Comparison of ENCODE assay signal across 21 mouse cellular contexts in genomic region chr10:70125491-70125890, GRCm38 (mm10). TPM values are rescaled to one million over a fixed set of nuclear protein-coding genes. Genes with fewer than 3 reads are reported as not detected.
A peak's percentile ranks its signal among the peaks of the same experiment; 100 is the strongest.
DNase-seq lines count a peak whose midpoint lies in the region; ATAC-seq and TF ChIP-seq lines count a peak whose summit lies in the region.
"Had no signal": no experiment of that assay in that cellular context is flagged by ENCODE, and none has a peak within 500 bp of the region (broad histone marks: within the 10 kb centered on the region; RNA-seq: fewer than 3 reads in every experiment).

No protein-coding gene starts in this region.

- no peaks in the 10 kb centered on the region for H3K36me3 ChIP-seq in hindbrain, embryonic 13.5 days
- no peaks in the 10 kb centered on the region for H3K36me3 ChIP-seq in hindbrain, embryonic 11.5 days (ENCODE audit: control insufficient read depth, insufficient read depth, low read length)
- no peaks in the 10 kb centered on the region for H3K36me3 ChIP-seq in intestine, embryonic 15.5 days
- H3K36me3 ChIP-seq in liver, embryonic 15.5 days (replicated peaks): peaks cover 3% of the 10 kb centered on the region; the same call in 1 of the 2 replicates
- H3K36me3 ChIP-seq: embryonic facial prominence, embryonic 12.5 days; forebrain, embryonic 15.5 days; heart, embryonic 15.5 days; limb, embryonic 15.5 days; stomach, embryonic 15.5 days had no signal

- no peaks in the 10 kb centered on the region for H3K9me3 ChIP-seq in hindbrain, embryonic 13.5 days
- H3K9me3 ChIP-seq in hindbrain, embryonic 11.5 days (ENCODE audit: control insufficient read depth, low read length): no peaks in the 10 kb centered on the region
- no peaks in the 10 kb centered on the region for H3K9me3 ChIP-seq in intestine, embryonic 15.5 days
- H3K9me3 ChIP-seq in liver, embryonic 15.5 days (replicated peaks): no peaks in the 10 kb centered on the region
- H3K9me3 ChIP-seq: embryonic facial prominence, embryonic 12.5 days; forebrain, embryonic 15.5 days; heart, embryonic 15.5 days; limb, embryonic 15.5 days; stomach, embryonic 15.5 days had no signal

- 81% methylated on average over 7 of the region's 7 CpGs for WGBS in hindbrain, embryonic 13.5 days
- WGBS in hindbrain, embryonic 11.5 days: 84% methylated on average over 7 of the region's 7 CpGs
- 83% methylated on average over 7 of the region's 7 CpGs for WGBS in bone marrow, adult 2 months
- 52% methylated on average over 7 of the region's 7 CpGs for whole genome bisulfite sequencing in intestine, embryonic 15.5 days
- 66% methylated on average over 7 of the region's 7 CpGs for WGBS in liver, embryonic 15.5 days (ENCODE audit: insufficient replicate concordance)

- TF ChIP-seq POLR2A in bone marrow, adult 2 months (IDR thresholded peaks at IDR 0.05; ENCODE audit: borderline replicate concordance, control insufficient read depth, low read depth, low read length): no peak

- H3K9ac ChIP-seq in hindbrain, embryonic 13.5 days: peak overlapping the region; percentile 2; the same call in 1 of the 2 replicates
- H3K9ac ChIP-seq in hindbrain, embryonic 11.5 days (ENCODE audit: low read depth, low read length): no peak overlapping the region
- no peak overlapping the region for H3K9ac ChIP-seq in intestine, embryonic 15.5 days
- H3K9ac ChIP-seq in liver, embryonic 15.5 days: no peak overlapping the region
- H3K9ac ChIP-seq: embryonic facial prominence, embryonic 12.5 days; forebrain, embryonic 15.5 days; heart, embryonic 15.5 days; limb, embryonic 15.5 days; stomach, embryonic 15.5 days had no signal

- no peak for ATAC-seq in hindbrain, embryonic 13.5 days (ENCODE audit: low FRiP score)
- ATAC-seq in hindbrain, embryonic 11.5 days (ENCODE audit: low FRiP score): no peak
- ATAC-seq in intestine, embryonic 15.5 days: peak; percentile 58
- ATAC-seq in liver, embryonic 15.5 days (ENCODE audit: insufficient read depth): peak; percentile 27
- ATAC-seq: forebrain, embryonic 15.5 days; inflammation-experienced regulatory T-cells, adult 6 months had no signal

- H3K4me2 ChIP-seq in hindbrain, embryonic 13.5 days: no peak overlapping the region
- no peak overlapping the region for H3K4me2 ChIP-seq in hindbrain, embryonic 11.5 days (replicated peaks; ENCODE audit: low read depth, low read length)
- no peak overlapping the region for H3K4me2 ChIP-seq in intestine, embryonic 15.5 days (replicated peaks)
- H3K4me2 ChIP-seq in liver, embryonic 15.5 days: peak overlapping the region; percentile 62; the same call in 1 of the 2 replicates
- H3K4me2 ChIP-seq: embryonic facial prominence, embryonic 12.5 days; forebrain, embryonic 15.5 days; heart, embryonic 15.5 days; limb, embryonic 15.5 days; stomach, embryonic 15.5 days had no signal

- peaks cover 43% of the 10 kb centered on the region for H3K4me1 ChIP-seq in hindbrain, embryonic 13.5 days (replicated peaks)
- H3K4me1 ChIP-seq in hindbrain, embryonic 11.5 days (replicated peaks; ENCODE audit: control insufficient read depth, insufficient read depth, low read length): peaks cover 8% of the 10 kb centered on the region
- peaks cover 5% of the 10 kb centered on the region for H3K4me1 ChIP-seq in bone marrow, adult 2 months (ENCODE audit: control insufficient read depth, insufficient read depth, low read length)
- peaks cover 23% of the 10 kb centered on the region for H3K4me1 ChIP-seq in intestine, embryonic 15.5 days (replicated peaks)
- H3K4me1 ChIP-seq in liver, embryonic 15.5 days (replicated peaks): peaks cover 95% of the 10 kb centered on the region

- no peak for TF ChIP-seq CTCF in bone marrow, adult 2 months (IDR thresholded peaks at IDR 0.05; ENCODE audit: control insufficient read depth, insufficient read depth, low read length)

- H3K27me3 ChIP-seq in hindbrain, embryonic 13.5 days: no peaks in the 10 kb centered on the region
- H3K27me3 ChIP-seq in hindbrain, embryonic 11.5 days (ENCODE audit: control insufficient read depth, insufficient read depth, low read length): no peaks in the 10 kb centered on the region
- no peaks in the 10 kb centered on the region for H3K27me3 ChIP-seq in intestine, embryonic 15.5 days (replicated peaks)
- no peaks in the 10 kb centered on the region for H3K27me3 ChIP-seq in liver, embryonic 15.5 days
- H3K27me3 ChIP-seq: embryonic facial prominence, embryonic 12.5 days; forebrain, embryonic 15.5 days; heart, embryonic 15.5 days; limb, embryonic 15.5 days; stomach, embryonic 15.5 days had no signal

- no peak for DNase-seq in hindbrain, embryonic 11.5 days (ENCODE audit: low spot score)
- no peak for DNase-seq in spleen, adult 12 weeks (ENCODE audit: low spot score)
- DNase-seq in cerebellum, postnatal 36 days: no peak
- DNase-seq: cerebellum, adult 9-10 months; gastrocnemius, postnatal 25 days; lung, postnatal 10 days; midbrain, embryonic 14.5 days; thymus, adult 18-20 months had no signal

- no peak overlapping the region for H3K4me3 ChIP-seq in hindbrain, embryonic 13.5 days
- no peak overlapping the region for H3K4me3 ChIP-seq in hindbrain, embryonic 11.5 days (ENCODE audit: low read depth, low read length)
- no peak overlapping the region for H3K4me3 ChIP-seq in bone marrow, adult 2 months (replicated peaks; ENCODE audit: control insufficient read depth, low read depth, low read length)
- H3K4me3 ChIP-seq in intestine, embryonic 15.5 days (replicated peaks): no peak overlapping the region
- no peak overlapping the region for H3K4me3 ChIP-seq in liver, embryonic 15.5 days (replicated peaks)
- H3K4me3 ChIP-seq: embryonic facial prominence, embryonic 12.5 days; erythroblast, embryonic 14.5 days; forebrain, embryonic 15.5 days; heart, embryonic 15.5 days; limb, embryonic 15.5 days; myocyte; stomach, embryonic 15.5 days had no signal

- H3K27ac ChIP-seq in hindbrain, embryonic 13.5 days: no peak overlapping the region
- H3K27ac ChIP-seq in hindbrain, embryonic 11.5 days (ENCODE audit: low read depth, low read length): no peak overlapping the region
- peak overlapping the region; percentile 18 for H3K27ac ChIP-seq in bone marrow, adult 2 months (ENCODE audit: control insufficient read depth, insufficient read depth, low read depth, low read length, poor library complexity)
- peak overlapping the region; percentile 29; the same call in 1 of the 2 replicates for H3K27ac ChIP-seq in intestine, embryonic 15.5 days
- peak overlapping the region; percentile 90 for H3K27ac ChIP-seq in liver, embryonic 15.5 days (replicated peaks)
- H3K27ac ChIP-seq: embryonic facial prominence, embryonic 12.5 days; forebrain, embryonic 15.5 days; heart, embryonic 15.5 days; kidney, postnatal 0 days; limb, embryonic 15.5 days; stomach, embryonic 15.5 days had no signal

RNA-seq across cellular contexts. Expression of gene Ccdc6, which starts 28.6 kb away (rescaled TPM):
- 23.5 and 24.1 TPM in 2 replicates for polyA plus RNA-seq in hindbrain, embryonic 13.5 days (2015; fragmentation: Nextera tagmentation; extraction: Ambion mirVana)
- 23.0 and 27.8 TPM in 2 replicates for polyA plus RNA-seq in hindbrain, embryonic 11.5 days (2014; fragmentation: Nextera tagmentation; extraction: Ambion mirVana)
- 17.0 and 19.1 TPM in 2 replicates for polyA plus RNA-seq in bone marrow, adult 2 months (2011; ENCODE audit: insufficient read depth, insufficient read length, low replicate concordance, missing spikeins)
- polyA plus RNA-seq in intestine, embryonic 15.5 days (2015; fragmentation: Nextera tagmentation; extraction: Ambion mirVana): 13.5 and 14.0 TPM in 2 replicates
- 7.0 and 7.5 TPM in 2 replicates for polyA plus RNA-seq in liver, embryonic 15.5 days (2015; fragmentation: Nextera tagmentation; extraction: Ambion mirVana)

Comparison
In these comparisons a context has a peak if more than half of its experiments do, and no peak if none do; other contexts are left out.
1. ATAC-seq: peak in intestine, embryonic 15.5 days (single experiment) and liver, embryonic 15.5 days (single experiment); none in hindbrain, embryonic 13.5 days (single experiment) and hindbrain, embryonic 11.5 days (single experiment).
2. H3K27ac ChIP-seq: peak in bone marrow, adult 2 months (single experiment), intestine, embryonic 15.5 days (single experiment) and liver, embryonic 15.5 days (single experiment); none in hindbrain, embryonic 13.5 days (single experiment) and hindbrain, embryonic 11.5 days (single experiment).